Mouse (Mus musculus): ENCODE measurements around the gene Slc17a9.

Slc17a9 gene

DNA sequence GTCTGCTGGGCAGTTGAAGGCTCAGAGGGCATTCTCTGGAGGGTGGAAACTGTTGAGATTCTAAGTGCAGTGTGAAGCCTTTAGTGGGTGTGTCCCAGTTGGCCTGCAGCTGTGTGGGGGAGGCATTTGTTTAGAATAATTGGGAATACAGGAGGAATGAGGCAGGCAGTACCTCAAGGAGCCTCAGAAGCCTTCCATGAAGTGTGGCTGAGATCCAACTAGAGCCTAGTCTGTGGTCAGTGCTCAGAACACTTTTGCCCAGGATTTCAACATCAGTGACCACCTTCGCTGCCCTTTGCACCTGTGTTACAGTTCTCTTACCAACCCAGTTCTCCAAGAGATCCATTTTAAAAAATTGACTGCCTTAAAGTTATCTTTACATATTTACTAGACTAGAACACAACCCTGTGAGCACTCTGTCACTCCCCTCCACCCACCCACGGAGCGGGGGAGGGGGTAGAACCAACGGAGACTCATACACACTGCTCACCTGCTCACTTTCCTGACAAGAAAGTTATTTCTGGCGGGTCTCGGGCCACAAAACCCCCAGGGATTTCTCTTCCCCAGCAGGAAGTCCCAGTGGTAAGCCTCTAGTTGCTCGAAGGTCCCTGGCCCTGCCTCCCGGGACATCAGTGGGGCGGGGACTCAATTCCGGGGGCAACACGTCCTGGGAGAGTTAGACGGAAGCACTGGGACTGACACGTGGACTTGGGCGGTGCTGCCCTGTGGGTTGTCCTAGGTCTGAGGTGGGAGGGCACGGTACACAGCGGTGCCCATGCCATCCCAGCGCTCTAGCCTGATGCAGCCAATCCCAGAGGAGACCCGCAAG is at the start of gene Slc17a9:
Gene Slc17a9, plus strand, starts transcription at position 679 of the 829 bp plus-strand sequence.
- DNase-seq (ENCODE audit: low spot score in 2 of 2), result peak; percentile 29 to 57

DNA sequence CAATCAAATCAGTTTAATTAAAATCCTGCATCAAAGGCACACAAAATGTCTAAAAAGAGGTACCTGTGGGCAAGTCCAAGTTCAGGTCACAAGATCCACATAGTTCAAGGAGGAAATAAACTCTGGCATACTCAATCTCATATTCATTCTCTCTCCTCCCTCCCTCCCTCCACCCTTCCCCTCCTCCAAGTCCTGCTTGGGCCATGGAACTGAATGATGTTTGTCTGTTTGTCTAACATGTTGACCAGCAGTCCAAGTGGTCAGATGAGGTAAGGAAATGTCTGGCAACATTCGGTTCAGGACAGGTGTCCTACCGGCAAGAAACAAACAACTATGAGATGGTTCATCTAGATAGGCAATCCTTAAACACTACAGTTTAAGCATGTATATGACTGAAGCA is 48.4 kb upstream of the Slc17a9 start:
- DNase-seq (ENCODE audit: low spot score in 2 of 2), result no peak

DNA sequence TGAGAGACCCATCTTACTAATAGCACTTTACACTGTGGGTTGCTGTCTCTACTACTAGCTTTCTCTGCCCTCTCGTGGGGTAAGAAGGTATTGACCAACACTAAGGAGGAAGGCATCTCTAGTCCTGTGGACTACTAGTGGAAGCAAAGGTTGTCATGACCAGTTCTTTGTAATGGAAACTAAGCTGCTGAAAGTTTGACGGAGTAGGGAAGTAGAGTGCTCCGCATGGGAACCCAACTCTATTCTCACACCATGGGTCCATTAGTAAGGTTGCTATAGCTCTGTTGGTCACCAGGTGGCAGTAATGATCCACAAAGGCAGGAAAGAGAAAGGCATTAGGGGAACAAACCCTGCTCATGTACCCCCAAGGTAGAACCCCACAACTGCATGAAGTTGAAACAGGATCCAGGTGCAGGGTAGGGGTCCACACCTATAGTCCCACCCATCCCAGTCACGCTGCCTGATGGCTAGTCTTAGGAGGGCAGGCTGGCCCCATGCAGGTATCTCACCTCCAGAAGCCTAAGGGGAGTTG is 46.4 kb upstream of the Slc17a9 start:
- DNase-seq (ENCODE audit: low spot score in 2 of 2), result peak; percentile 64 to 76

- DNase-seq (ENCODE audit: low spot score in 2 of 2), result no peak
Measured at GRCm38 (mm10) chr2:180681225-180681624, 43.8 kb upstream of the Slc17a9 start.

DNA sequence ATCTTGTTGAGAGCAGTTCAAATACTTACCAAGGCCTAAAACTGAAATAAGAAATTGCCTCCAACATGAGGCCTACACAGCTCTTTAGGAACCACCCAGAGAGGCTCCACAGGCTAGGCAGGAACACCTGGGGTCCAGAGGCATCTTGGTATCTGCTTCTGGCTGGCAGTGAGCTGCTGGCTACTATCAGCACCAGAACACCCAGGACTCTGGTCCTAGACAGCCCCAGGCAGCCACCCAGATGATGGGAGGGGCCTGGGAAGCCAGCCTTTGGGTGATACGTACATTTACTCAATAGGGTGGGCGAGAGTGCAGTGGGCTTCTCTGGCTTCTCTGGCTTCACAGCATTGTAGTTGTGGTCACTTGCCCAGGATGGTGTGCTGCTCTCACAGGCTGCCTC is 41.5 kb upstream of the Slc17a9 start:
- no peak for DNase-seq (ENCODE audit: low spot score in 2 of 2)

GRCm38 (mm10) chr2:180684031-180684430 is 41.0 kb upstream of the Slc17a9 start:
- no peak for DNase-seq (ENCODE audit: low spot score in 2 of 2)

DNA sequence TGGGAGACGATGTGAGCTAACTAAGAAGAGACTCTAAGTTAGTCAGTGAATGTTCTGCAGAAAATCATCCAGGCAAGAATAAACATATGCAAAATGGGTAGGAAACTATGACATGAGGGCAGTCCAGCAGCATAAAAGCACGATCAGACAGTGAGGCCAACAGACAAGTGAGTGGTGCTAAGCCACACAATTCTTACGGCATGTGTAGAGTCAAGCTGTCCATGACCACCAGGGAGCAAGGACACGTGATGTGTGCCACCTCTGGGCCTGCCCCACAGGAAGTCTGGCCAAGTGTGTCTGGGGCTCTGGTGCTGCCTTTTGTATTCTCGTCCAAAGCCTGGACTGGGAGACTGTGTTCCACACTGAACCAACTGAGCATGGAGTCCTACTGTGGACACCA is 35.2 kb upstream of the Slc17a9 start:
- peak in 1 of 2 experiments; percentile 21 for DNase-seq (ENCODE audit: low spot score in 2 of 2)

GRCm38 (mm10) chr2:180692630-180693029 is 32.4 kb upstream of the Slc17a9 start:
- DNase-seq (ENCODE audit: low spot score in 2 of 2), result no peak

DNA sequence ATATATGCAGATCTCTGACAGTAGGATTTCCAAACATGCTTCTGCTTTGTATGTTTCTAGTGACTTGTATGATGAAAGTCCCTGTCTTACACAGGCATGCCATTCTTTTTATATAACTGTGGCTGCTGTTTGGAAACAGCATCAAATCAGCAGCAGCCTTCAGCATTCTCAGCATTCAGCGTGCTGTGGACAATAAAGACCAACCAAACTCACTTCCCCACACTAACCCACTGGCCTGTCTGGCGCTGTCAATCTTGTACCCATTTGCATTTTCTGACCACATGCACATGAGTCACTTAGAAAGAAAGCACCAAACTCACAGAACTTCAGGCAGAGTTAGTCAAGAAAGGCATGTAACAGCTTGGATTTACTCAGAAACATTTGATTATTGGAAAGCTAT is 29.9 kb upstream of the Slc17a9 start:
- DNase-seq (ENCODE audit: low spot score in 2 of 2), result peak; percentile 42 to 56

- no peak for DNase-seq (ENCODE audit: low spot score in 2 of 2)
Measured at GRCm38 (mm10) chr2:180700457-180700856, 24.6 kb upstream of the Slc17a9 start.

GRCm38 (mm10) chr2:180701053-180701766 is 23.9 kb upstream of the Slc17a9 start:
- DNase-seq (ENCODE audit: low spot score in 2 of 2), result no peak

- peak; percentile 87 to 91 for DNase-seq (ENCODE audit: low spot score in 2 of 2)
Measured at GRCm38 (mm10) chr2:180701767-180702621, 23.1 kb upstream of the Slc17a9 start.

- no peak for DNase-seq (ENCODE audit: low spot score in 2 of 2)
Measured at GRCm38 (mm10) chr2:180702701-180703149, 22.3 kb upstream of the Slc17a9 start.

GRCm38 (mm10) chr2:180703175-180703574 is 21.9 kb upstream of the Slc17a9 start:
- no peak for DNase-seq (ENCODE audit: low spot score in 2 of 2)

GRCm38 (mm10) chr2:180703645-180704359 is 21.3 kb upstream of the Slc17a9 start:
- no peak for DNase-seq (ENCODE audit: low spot score in 2 of 2)

DNA sequence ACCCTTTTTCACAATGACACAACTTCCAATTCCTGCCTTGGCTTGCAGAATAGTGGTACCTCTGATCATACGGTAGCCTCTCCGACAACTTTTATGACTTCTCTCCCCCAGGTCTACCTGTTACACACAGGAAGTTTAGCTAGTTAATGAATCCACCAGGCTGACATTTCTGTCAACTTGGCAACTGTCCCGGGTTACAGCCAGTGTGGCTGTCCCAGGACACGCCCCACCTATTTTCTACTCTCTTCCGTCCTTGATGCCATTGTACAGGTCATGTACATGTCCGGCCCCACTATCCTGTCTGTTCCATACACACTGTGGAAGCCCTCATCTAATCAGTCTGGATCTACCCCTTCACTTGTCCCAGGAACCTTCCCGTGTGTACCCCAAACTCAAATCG is 20.5 kb upstream of the Slc17a9 start:
- DNase-seq (ENCODE audit: low spot score in 2 of 2), result no peak

- no peak for DNase-seq (ENCODE audit: low spot score in 2 of 2)
Measured at GRCm38 (mm10) chr2:180705066-180705465, 20.0 kb upstream of the Slc17a9 start.

GRCm38 (mm10) chr2:180705975-180706374 is 19.1 kb upstream of the Slc17a9 start:
- no peak for DNase-seq (ENCODE audit: low spot score in 2 of 2)

DNA sequence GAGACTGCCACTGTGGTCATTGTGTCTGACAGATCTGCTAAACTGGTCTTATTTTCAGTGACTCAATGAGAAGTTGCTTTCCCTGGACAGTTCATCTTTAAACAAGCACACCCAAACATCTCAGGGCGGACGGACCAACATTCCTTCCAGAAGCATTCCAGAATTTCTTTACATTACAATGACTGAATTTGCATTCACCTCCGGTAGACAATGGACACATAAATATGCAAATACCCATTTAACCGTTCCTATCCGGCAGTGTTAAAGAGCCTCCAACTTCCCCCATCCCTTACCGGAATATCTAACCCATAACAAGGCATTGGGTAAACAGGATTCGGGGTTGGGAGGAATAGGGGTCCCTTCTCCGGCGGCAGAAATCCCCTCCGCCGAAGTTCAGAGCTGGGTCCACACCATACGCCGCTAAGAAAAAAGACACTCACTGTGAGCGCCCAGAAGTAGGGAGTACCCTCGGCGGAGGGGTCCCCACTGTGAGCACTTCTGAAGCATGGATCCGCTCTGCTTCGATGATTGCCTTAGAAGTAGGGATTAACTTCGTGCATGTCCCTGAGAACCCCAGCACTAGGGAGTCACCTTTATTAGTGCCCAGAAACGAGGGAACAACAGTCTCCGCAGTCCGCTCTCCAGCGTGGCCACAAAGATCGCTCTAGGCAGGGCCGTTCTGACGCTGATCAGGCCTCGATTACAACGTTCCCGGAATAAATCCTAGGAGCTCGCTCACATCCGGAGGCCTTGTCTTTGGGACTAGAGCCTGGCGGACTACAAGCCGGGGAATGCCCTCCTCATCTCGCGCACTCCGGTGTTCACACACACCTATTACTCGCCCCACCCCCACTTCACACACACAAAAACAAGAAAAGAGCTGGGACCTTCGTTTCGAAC is 15.8 kb upstream of the Slc17a9 start:
- DNase-seq (ENCODE audit: low spot score in 2 of 2), result no peak

DNA sequence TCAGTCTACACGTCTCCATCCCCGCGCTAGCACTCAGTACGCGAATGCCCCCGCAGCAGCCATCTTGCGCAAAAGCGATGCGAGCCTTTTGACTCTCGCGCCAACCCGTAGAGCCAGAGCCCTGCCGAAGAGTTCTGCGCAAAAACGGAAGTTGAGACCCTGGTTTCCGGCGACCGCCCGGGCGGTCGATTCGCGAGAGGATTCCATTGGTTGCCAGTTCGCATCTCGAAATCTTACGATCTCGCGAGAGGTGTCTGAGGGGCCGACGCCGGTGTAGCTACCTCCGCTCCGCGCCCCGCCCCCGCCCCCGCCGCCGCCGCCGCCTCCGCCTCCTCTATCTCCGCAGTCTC is 15.2 kb upstream of the Slc17a9 start, which contains the start of the genes Dido1 and Gid8:
Gene Dido1, minus strand, starts transcription at position 77 of the 350 bp plus-strand sequence.
Gene Gid8, plus strand, starts transcription at position 195 of the 350 bp plus-strand sequence.
- DNase-seq (ENCODE audit: low spot score in 2 of 2), result peak; percentile 92 to 95
